Mouse (Mus musculus) layer of hippocampus, postnatal 36 days (tissue): ENCODE measurements around the gene Igtp. TPM values are rescaled to one million over a fixed set of nuclear protein-coding genes. Genes with fewer than 3 reads are reported as not detected.

Source experiments
- total RNA-seq, 2 experiments: library from RNA; stranded (reverse); gene quantifications; 2 replicates each; pipeline ENCODE4 v1.2.3; 2021

Igtp gene
- total RNA-seq, 2 experiments from 2014 or later, result 2.1 TPM

Other genes starting within 250 kb of the Igtp start
- 10 to 100 TPM; 86.2 to 93.8 TPM for gene Larp1, start 190.5 kb upstream of the Igtp start, total RNA-seq
- not detected for gene Gm12248, start 106.4 kb upstream of the Igtp start, total RNA-seq
- 10 to 100 TPM; 53.2 to 55.0 TPM for gene Cnot8, start 95.4 kb upstream of the Igtp start, total RNA-seq
- gene Gemin5, start 31.0 kb upstream of the Igtp start, total RNA-seq, result 10 to 100 TPM; 20.4 to 22.0 TPM
- 10 to 100 TPM; 32.7 to 38.3 TPM for gene Mrpl22, start 27.9 kb upstream of the Igtp start, total RNA-seq
- 1 to 10 TPM; 2.2 to 2.3 TPM for gene Irgm2, start 62 bp downstream of the Igtp start, total RNA-seq
- not detected for gene 4930438A08Rik, start 75.2 kb downstream of the Igtp start, total RNA-seq
- gene Zfp692, start 107.5 kb downstream of the Igtp start, total RNA-seq, result 10 to 100 TPM; 27.6 to 31.4 TPM
- 10 to 100 TPM; 44.0 to 51.2 TPM for gene Zfp672, start 130.8 kb downstream of the Igtp start, total RNA-seq
- 10 to 100 TPM; 50.3 to 52.9 TPM for gene Sh3bp5l, start 131.2 kb downstream of the Igtp start, total RNA-seq
- gene Lypd8, start 179.5 kb downstream of the Igtp start, total RNA-seq, result under 1 TPM in 1 of 2 experiments, not detected in 1; 0.30 TPM
- gene 1810065E05Rik, start 221.6 kb downstream of the Igtp start, total RNA-seq, result not detected
- not detected for gene Gm12253, start 233.0 kb downstream of the Igtp start, total RNA-seq